8 mouse cellular contexts compared by ENCODE assay signal in the genomic region with DNA sequence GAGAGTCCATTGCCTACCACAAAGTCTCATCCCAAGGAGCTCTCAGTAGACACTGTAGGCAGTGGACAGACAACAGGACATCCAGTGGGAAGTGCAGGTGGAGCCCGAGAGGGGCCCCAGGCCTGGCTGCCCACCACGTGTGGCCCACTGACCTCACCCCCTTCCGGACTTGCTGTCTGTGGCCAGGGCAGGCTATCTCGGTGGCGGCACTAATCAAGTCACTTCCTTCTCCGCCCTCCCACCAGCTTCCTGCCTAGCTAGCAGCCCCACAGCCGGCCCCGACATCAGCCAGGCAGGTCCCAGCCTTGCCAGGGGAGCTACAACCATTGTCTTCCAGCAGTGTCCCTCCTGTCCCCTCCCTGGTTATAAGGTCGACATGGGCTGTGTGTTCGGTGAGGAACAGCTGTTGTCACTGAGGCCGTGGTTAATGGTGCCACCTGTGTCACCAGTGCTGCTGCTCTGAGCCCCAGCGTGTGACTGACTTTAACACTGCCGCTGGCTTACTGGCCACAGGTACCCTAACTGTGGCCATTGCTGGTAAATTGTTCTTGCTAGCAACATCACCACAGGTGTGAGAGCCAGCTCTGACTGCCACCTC. TPM values are rescaled to one million over a fixed set of nuclear protein-coding genes. Genes with fewer than 3 reads are reported as not detected.
DNase-seq lines count a peak whose midpoint lies in the region; ATAC-seq and TF ChIP-seq lines count a peak whose summit lies in the region.
"Had no signal": no experiment of that assay in that cellular context is flagged by ENCODE, and none has a peak within 500 bp of the region (broad histone marks: within the 10 kb centered on the region; RNA-seq: fewer than 3 reads in every experiment).

No protein-coding gene starts in this region.

- H3K27ac ChIP-seq in bone marrow, adult 2 months (ENCODE audit: control insufficient read depth, insufficient read depth, low read depth, low read length, poor library complexity): peak overlapping the region; percentile 45
- peak overlapping the region; percentile 57; the same call in 1 of the 2 replicates for H3K27ac ChIP-seq in kidney, embryonic 15.5 days
- H3K27ac ChIP-seq in thymus, adult 2 months (ENCODE audit: control insufficient read depth, insufficient read depth, low read length): no peak overlapping the region

- WGBS in bone marrow, adult 2 months: 13% methylated on average over 13 of the region's 13 CpGs
- WGBS in kidney, embryonic 15.5 days: 35% methylated on average over 13 of the region's 13 CpGs
- WGBS in thymus, adult 2 months: 23% methylated on average over 13 of the region's 13 CpGs

- H3K9ac ChIP-seq in kidney, embryonic 15.5 days: no peak overlapping the region

- no peaks in the 10 kb centered on the region for H3K27me3 ChIP-seq in kidney, embryonic 15.5 days
- no peaks in the 10 kb centered on the region for H3K27me3 ChIP-seq in thymus, adult 2 months (ENCODE audit: control insufficient read depth, insufficient read depth, low read length)

- peak; percentile 34; the same call in 1 of the 2 replicates for TF ChIP-seq POLR2A in bone marrow, adult 2 months (IDR thresholded peaks at IDR 0.05; ENCODE audit: borderline replicate concordance, control insufficient read depth, low read depth, low read length)
- no peak for TF ChIP-seq POLR2A in thymus, adult 2 months (IDR thresholded peaks at IDR 0.05; ENCODE audit: control insufficient read depth, extremely low read depth, insufficient read depth, low read length, poor library complexity)

- DNase-seq in heart, adult 8-10 months (ENCODE audit: low spot score): peak; percentile 40
- DNase-seq in lung, postnatal 25 days (ENCODE audit: low spot score): peak; percentile 52
- DNase-seq in gastrocnemius, postnatal 10 days: no peak
- DNase-seq in thymus, adult 2 months: no peak

- peaks cover 18% of the 10 kb centered on the region for H3K4me1 ChIP-seq in bone marrow, adult 2 months (ENCODE audit: control insufficient read depth, insufficient read depth, low read length)
- H3K4me1 ChIP-seq in kidney, embryonic 15.5 days: peaks cover 52% of the 10 kb centered on the region
- peaks cover 21% of the 10 kb centered on the region for H3K4me1 ChIP-seq in thymus, adult 2 months (replicated peaks; ENCODE audit: control insufficient read depth, insufficient read depth, low read length)

- TF ChIP-seq CTCF in bone marrow, adult 2 months (IDR thresholded peaks at IDR 0.05; ENCODE audit: control insufficient read depth, insufficient read depth, low read length): no peak
- no peak for TF ChIP-seq CTCF in thymus, adult 2 months (IDR thresholded peaks at IDR 0.05; ENCODE audit: borderline replicate concordance, control insufficient read depth, extremely low read depth, insufficient read depth, low read length, poor library complexity)

- no peak overlapping the region for H3K4me2 ChIP-seq in kidney, embryonic 15.5 days

- no peak for ATAC-seq in kidney, embryonic 15.5 days (replicated peaks; ENCODE audit: low FRiP score)
- no peak for ATAC-seq in erythroid progenitor cell, adult 5-6 weeks (replicated peaks; ENCODE audit: low FRiP score, poor library complexity, severe bottlenecking)

- peaks cover 20% of the 10 kb centered on the region for H3K36me3 ChIP-seq in kidney, embryonic 15.5 days
- no peaks in the 10 kb centered on the region for H3K36me3 ChIP-seq in thymus, adult 2 months (ENCODE audit: control insufficient read depth, insufficient read depth, low read length)

- peak overlapping the region; percentile 17 for H3K4me3 ChIP-seq in bone marrow, adult 2 months (replicated peaks; ENCODE audit: control insufficient read depth, low read depth, low read length)
- H3K4me3 ChIP-seq in kidney, embryonic 15.5 days (replicated peaks): no peak overlapping the region
- H3K4me3 ChIP-seq in thymus, adult 2 months (ENCODE audit: control insufficient read depth, insufficient read depth, low read length): no peak overlapping the region

- no peaks in the 10 kb centered on the region for H3K9me3 ChIP-seq in kidney, embryonic 15.5 days (replicated peaks)

RNA-seq across cellular contexts. Expression of a gene that starts 33.1 kb away (rescaled TPM):
- polyA plus RNA-seq in bone marrow, adult 2 months (2011; ENCODE audit: insufficient read depth, insufficient read length, low replicate concordance, missing spikeins): 125 and 324 TPM in 2 replicates
- total RNA-seq in heart, adult 8-10 months (2022): 10 to 100 TPM; 18.1 to 23.2 (median 21.3) TPM
- polyA plus RNA-seq in kidney, embryonic 15.5 days (2015; fragmentation: Nextera tagmentation; extraction: Ambion mirVana): 2.2 and 2.4 TPM in 2 replicates
- 10 to 100 TPM; 10.6 to 12.8 TPM for total RNA-seq in gastrocnemius, postnatal 10 days (2021)
- 100 and 134 TPM in 2 replicates for polyA plus RNA-seq in thymus, adult 2 months (2012; rRNA removed)
- total RNA-seq in erythroid progenitor cell, adult 5-6 weeks (2015; ENCODE audit: low replicate concordance): 176 and 254 TPM in 2 replicates
- total RNA-seq in erythroid progenitor cell, adult 5-6 weeks (2017; ENCODE audit: low replicate concordance): 303 and 467 TPM in 2 replicates

RNA-seq across cellular contexts. Expression of a gene that starts 45.5 kb away (rescaled TPM):
- not detected in 2 replicates for polyA plus RNA-seq in bone marrow, adult 2 months (2011; ENCODE audit: insufficient read depth, insufficient read length, low replicate concordance, missing spikeins)
- total RNA-seq in heart, adult 8-10 months (2022): not detected
- polyA plus RNA-seq in kidney, embryonic 15.5 days (2015; fragmentation: Nextera tagmentation; extraction: Ambion mirVana): not detected in 2 replicates
- not detected for total RNA-seq in gastrocnemius, postnatal 10 days (2021)
- 0.35 and 0.51 TPM in 2 replicates for polyA plus RNA-seq in thymus, adult 2 months (2012; rRNA removed)
- not detected in 2 replicates for total RNA-seq in erythroid progenitor cell, adult 5-6 weeks (2015; ENCODE audit: low replicate concordance)
- not detected in 2 replicates for total RNA-seq in erythroid progenitor cell, adult 5-6 weeks (2017; ENCODE audit: low replicate concordance)
- polyA plus RNA-seq: intestine, embryonic 14.5 days had no signal

Comparison
In these comparisons a context has a peak if more than half of its experiments do, and no peak if none do; other contexts are left out.
1. DNase-seq: peak in heart, adult 8-10 months (single experiment) and lung, postnatal 25 days (single experiment); none in gastrocnemius, postnatal 10 days (single experiment) and thymus, adult 2 months (single experiment).
2. RNA of a gene that starts 33.1 kb away (total RNA-seq): 176 to 467 TPM in erythroid progenitor cell, adult 5-6 weeks; 18.1 to 23.2 TPM in heart, adult 8-10 months and 10.6 to 12.8 TPM in gastrocnemius, postnatal 10 days; every median in the first group is over 4 times any median in the second.